Mouse (Mus musculus): ENCODE results near the gene Cpa1. TPM values are rescaled to one million over a fixed set of nuclear protein-coding genes. Genes with fewer than 3 reads are reported as not detected.

Gene Cpa1
- total and polyA plus RNA-seq, 2 experiments from 2014 or later = 0.29 TPM; not detected in 1

GRCm38 (mm10) chr6:30620591-30620990 lies 18.4 kb upstream of the Cpa1 start:
- H3K9me3 ChIP-seq (ENCODE audit: low read length) = no peaks in the 10 kb centered on the region
- no peaks in the 10 kb centered on the region for H3K36me3 ChIP-seq (ENCODE audit: insufficient read depth)
- no peak overlapping the region for H3K27ac ChIP-seq (ENCODE audit: low read depth, low read length)
- no peak overlapping the region for H3K4me2 ChIP-seq (ENCODE audit: low read depth)
- DNase-seq (no peak), ATAC-seq (no peak)
- no peak for TF ChIP-seq CTCF (IDR thresholded peaks at IDR 0.05; ENCODE audit: low read depth)
- no peak overlapping the region for H3K9ac ChIP-seq
- no peak overlapping the region for H3K4me3 ChIP-seq (ENCODE audit: low read depth, low read length)
- no peaks in the 10 kb centered on the region for H3K27me3 ChIP-seq (ENCODE audit: insufficient read depth, low read length)
- peaks cover 22% of the 10 kb centered on the region for H3K4me1 ChIP-seq (ENCODE audit: insufficient read depth)
- 79% methylated on average over 4 of the region's 4 CpGs for WGBS

GRCm38 (mm10) chr6:30620994-30621393 lies 18.0 kb upstream of the Cpa1 start:
- Histone ChIP-seq H3K27ac (ENCODE audit: low read depth, low read length) (no peak overlapping the region), H3K27me3 (ENCODE audit: insufficient read depth, low read length) (no peaks in the 10 kb centered on the region), H3K36me3 (ENCODE audit: insufficient read depth) (no peaks in the 10 kb centered on the region), H3K4me1 (ENCODE audit: insufficient read depth) (peaks cover 22% of the 10 kb centered on the region), H3K9ac (no peak overlapping the region), H3K4me3 (ENCODE audit: low read depth, low read length) (no peak overlapping the region), H3K4me2 (ENCODE audit: low read depth) (no peak overlapping the region), H3K9me3 (ENCODE audit: low read length) (no peaks in the 10 kb centered on the region)
- WGBS = 91% methylated on average over 6 of the region's 6 CpGs
- ATAC-seq (no peak), DNase-seq (no peak)
- no peak for TF ChIP-seq CTCF (IDR thresholded peaks at IDR 0.05; ENCODE audit: low read depth)

- H3K4me3 ChIP-seq (ENCODE audit: low read depth, low read length) = no peak overlapping the region
- 86% methylated on average over 4 of the region's 4 CpGs for WGBS
- no peaks in the 10 kb centered on the region for H3K36me3 ChIP-seq (ENCODE audit: insufficient read depth)
- TF ChIP-seq CTCF (IDR thresholded peaks at IDR 0.05; ENCODE audit: low read depth) = no peak
- no peaks in the 10 kb centered on the region for H3K27me3 ChIP-seq (ENCODE audit: insufficient read depth, low read length)
- H3K4me1 ChIP-seq (ENCODE audit: insufficient read depth) = peaks cover 12% of the 10 kb centered on the region; the same call in 1 of the 2 replicates
- DNase-seq (no peak), ATAC-seq (no peak)
- no peak overlapping the region for H3K27ac ChIP-seq (ENCODE audit: low read depth, low read length)
- no peaks in the 10 kb centered on the region for H3K9me3 ChIP-seq (ENCODE audit: low read length)
- no peak overlapping the region for H3K9ac ChIP-seq
- no peak overlapping the region for H3K4me2 ChIP-seq (ENCODE audit: low read depth)
These were observed 17.0 kb upstream of the Cpa1 start for GRCm38 (mm10) chr6:30621986-30622389.

- 92% methylated on average over 9 of the region's 9 CpGs for WGBS
- Histone ChIP-seq H3K4me3 (ENCODE audit: low read depth, low read length) (no peak overlapping the region), H3K27me3 (ENCODE audit: insufficient read depth, low read length) (no peaks in the 10 kb centered on the region), H3K9ac (no peak overlapping the region), H3K9me3 (ENCODE audit: low read length) (no peaks in the 10 kb centered on the region), H3K27ac (ENCODE audit: low read depth, low read length) (no peak overlapping the region), H3K36me3 (ENCODE audit: insufficient read depth) (no peaks in the 10 kb centered on the region), H3K4me2 (ENCODE audit: low read depth) (no peak overlapping the region), H3K4me1 (ENCODE audit: insufficient read depth) (no peaks in the 10 kb centered on the region)
- no peak for ATAC-seq
- no peak for DNase-seq
- TF ChIP-seq CTCF (IDR thresholded peaks at IDR 0.05; ENCODE audit: low read depth) = no peak
These were observed 14.3 kb upstream of the Cpa1 start for GRCm38 (mm10) chr6:30624763-30625162.

- 51% methylated on average over 6 of the region's 6 CpGs for WGBS
- no peak overlapping the region for H3K27ac ChIP-seq (ENCODE audit: low read depth, low read length)
- no peak overlapping the region for H3K4me2 ChIP-seq (ENCODE audit: low read depth)
These were observed 10.9 kb upstream of the Cpa1 start for GRCm38 (mm10) chr6:30628152-30628551.

GRCm38 (mm10) chr6:30629989-30630388 lies 9.0 kb upstream of the Cpa1 start:
- no peak overlapping the region for H3K9ac ChIP-seq
- no peaks in the 10 kb centered on the region for H3K9me3 ChIP-seq (ENCODE audit: low read length)
- H3K4me1 ChIP-seq (ENCODE audit: insufficient read depth) = no peaks in the 10 kb centered on the region
- no peak overlapping the region for H3K4me3 ChIP-seq (ENCODE audit: low read depth, low read length)
- no peaks in the 10 kb centered on the region for H3K27me3 ChIP-seq (ENCODE audit: insufficient read depth, low read length)
- whole genome bisulfite sequencing = 98% methylated on average over 1 of the region's 1 CpGs
- no peaks in the 10 kb centered on the region for H3K36me3 ChIP-seq (ENCODE audit: insufficient read depth)
- no peak overlapping the region for H3K27ac ChIP-seq (ENCODE audit: low read depth, low read length)
- H3K4me2 ChIP-seq (ENCODE audit: low read depth) = no peak overlapping the region
- ATAC-seq = no peak
- TF ChIP-seq CTCF (IDR thresholded peaks at IDR 0.05; ENCODE audit: low read depth) = no peak
- DNase-seq = no peak

More at GRCm38 (mm10) chr6:30628152-30628551, 10.9 kb upstream of the Cpa1 start:
- Histone ChIP-seq H3K9me3 (ENCODE audit: low read length) (no peaks in the 10 kb centered on the region), H3K4me1 (ENCODE audit: insufficient read depth) (no peaks in the 10 kb centered on the region), H3K4me3 (ENCODE audit: low read depth, low read length) (no peak overlapping the region), H3K36me3 (ENCODE audit: insufficient read depth) (no peaks in the 10 kb centered on the region), H3K9ac (no peak overlapping the region), H3K27me3 (ENCODE audit: insufficient read depth, low read length) (no peaks in the 10 kb centered on the region)
- TF ChIP-seq CTCF (IDR thresholded peaks at IDR 0.05; ENCODE audit: low read depth) = no peak
- ATAC-seq = peak; percentile 66
- DNase-seq = no peak

- no peak overlapping the region for H3K4me2 ChIP-seq (ENCODE audit: low read depth)
- H3K27me3 ChIP-seq (ENCODE audit: insufficient read depth, low read length) = no peaks in the 10 kb centered on the region
- no peak overlapping the region for H3K27ac ChIP-seq (ENCODE audit: low read depth, low read length)
- no peaks in the 10 kb centered on the region for H3K4me1 ChIP-seq (ENCODE audit: insufficient read depth)
- WGBS = 67% methylated on average over 8 of the region's 8 CpGs
- DNase-seq (no peak), ATAC-seq (no peak)
- no peaks in the 10 kb centered on the region for H3K36me3 ChIP-seq (ENCODE audit: insufficient read depth)
- no peak overlapping the region for H3K4me3 ChIP-seq (ENCODE audit: low read depth, low read length)
- H3K9ac ChIP-seq = no peak overlapping the region
- no peaks in the 10 kb centered on the region for H3K9me3 ChIP-seq (ENCODE audit: low read length)
- no peak for TF ChIP-seq CTCF (IDR thresholded peaks at IDR 0.05; ENCODE audit: low read depth)
These were observed 3.6 kb upstream of the Cpa1 start for GRCm38 (mm10) chr6:30635361-30635862.
